Comparison of ENCODE assay signal across 8 mouse cellular contexts in genomic region chr12:8770946-8771843, GRCm38 (mm10). TPM values are rescaled to one million over a fixed set of nuclear protein-coding genes. Genes with fewer than 3 reads are reported as not detected.
DNase-seq lines count a peak whose midpoint lies in the region; ATAC-seq lines count a peak whose summit lies in the region.

Gene Sdc1, plus strand, starts transcription at chr12:8771323.

- H3K4me1 ChIP-seq in limb, embryonic 13.5 days = peaks cover 36% of the 10 kb centered on the region
- peaks cover 10% of the 10 kb centered on the region for H3K4me1 ChIP-seq in midbrain, embryonic 14.5 days (ENCODE audit: control insufficient read depth, insufficient read depth, low read length)

- H3K4me3 ChIP-seq in limb, embryonic 13.5 days = peak within 1 kb of the TSS; percentile 79
- peak within 1 kb of the TSS; percentile 67 for H3K4me3 ChIP-seq in midbrain, embryonic 14.5 days (replicated peaks; ENCODE audit: low read depth, low read length)

- no peaks in the 10 kb centered on the region for H3K9me3 ChIP-seq in limb, embryonic 13.5 days
- no peaks in the 10 kb centered on the region for H3K9me3 ChIP-seq in midbrain, embryonic 14.5 days (ENCODE audit: control insufficient read depth, low read length)

- H3K36me3 ChIP-seq in limb, embryonic 13.5 days = 0 out of 2 replicates have a peak, but pooled peaks cover 4% of the 10 kb centered on the region
- no peaks in the 10 kb centered on the region for H3K36me3 ChIP-seq in midbrain, embryonic 14.5 days (ENCODE audit: control insufficient read depth, insufficient read depth, low read length)
- H3K36me3 ChIP-seq in splenic B cell, adult 2 months (ENCODE audit: control insufficient read depth, insufficient read depth, low read length, poor library complexity, severe bottlenecking) = no peaks in the 10 kb centered on the region

- under 1% methylated on average over 66 of the region's 67 CpGs for WGBS in limb, embryonic 13.5 days
- WGBS in midbrain, embryonic 14.5 days = under 1% methylated on average over 67 of the region's 67 CpGs

- no peaks in the 10 kb centered on the region for H3K27me3 ChIP-seq in limb, embryonic 13.5 days
- no peaks in the 10 kb centered on the region for H3K27me3 ChIP-seq in midbrain, embryonic 14.5 days (ENCODE audit: control insufficient read depth, insufficient read depth, low read length)
- H3K27me3 ChIP-seq in splenic B cell, adult 2 months (ENCODE audit: control insufficient read depth, insufficient read depth, low read length, poor library complexity, severe bottlenecking) = no peaks in the 10 kb centered on the region

- ATAC-seq in inflammation-experienced regulatory T-cells, adult 6 months = peak; percentile 34
- ATAC-seq in limb, embryonic 13.5 days (ENCODE audit: low FRiP score, low read depth) = peak; percentile 93
- ATAC-seq in midbrain, embryonic 14.5 days (ENCODE audit: low FRiP score, low TSS enrichment) = peak; percentile 81

- peak within 1 kb of the TSS; percentile 82 for H3K4me2 ChIP-seq in limb, embryonic 13.5 days (replicated peaks)
- H3K4me2 ChIP-seq in midbrain, embryonic 14.5 days (ENCODE audit: low read length) = peak within 1 kb of the TSS; percentile 87

- DNase-seq in layer of hippocampus, adult 18-20 months (ENCODE audit: low spot score in 2 of 2) = peak; percentile 7 to 9
- no peak for DNase-seq in layer of hippocampus, adult 9-10 months (ENCODE audit: low spot score)
- DNase-seq in embryo, embryonic 10 days (ENCODE audit: low spot score) = peak; percentile 85
- DNase-seq in gastrocnemius, postnatal 25 days = peak; percentile 66
- peak; percentile 84 for DNase-seq in midbrain, embryonic 14.5 days
- DNase-seq in splenic B cell, adult 2 months (ENCODE audit: low read depth, low spot score) = peak; percentile 62

- peak within 1 kb of the TSS; percentile 92 for H3K9ac ChIP-seq in limb, embryonic 13.5 days
- peak within 1 kb of the TSS; percentile 68 for H3K9ac ChIP-seq in midbrain, embryonic 14.5 days (replicated peaks; ENCODE audit: low read length)

- H3K27ac ChIP-seq in limb, embryonic 13.5 days = peak within 1 kb of the TSS; percentile 96
- peak within 1 kb of the TSS; percentile 73 for H3K27ac ChIP-seq in midbrain, embryonic 14.5 days (replicated peaks; ENCODE audit: low read depth, low read length)

RNA-seq across cellular contexts. Expression of gene Sdc1, which starts in this region (rescaled TPM):
- 1 to 10 TPM in 1 of 2 experiments, under 1 TPM in 1; 0.67 to 1.0 TPM for total RNA-seq in layer of hippocampus, adult 18-20 months (2021)
- 1 to 10 TPM; 3.6 to 5.1 TPM for total RNA-seq in gastrocnemius, postnatal 25 days (2021)
- polyA plus RNA-seq in inflammation-experienced regulatory T-cells, adult 6 months (2017; shearing (Covaris generic)) = under 1 TPM in 2 of 3 experiments, not detected in 1; 0.30 to 0.74 TPM
- 252 and 254 TPM in 2 replicates for polyA plus RNA-seq in limb, embryonic 13.5 days (2015; fragmentation: Nextera tagmentation; extraction: Ambion mirVana)
- 12.2 and 19.2 TPM in 2 replicates for polyA plus RNA-seq in midbrain, embryonic 14.5 days (2014; fragmentation: Nextera tagmentation; extraction: Ambion mirVana)

Comparison
In these comparisons a context has a peak if more than half of its experiments do, and no peak if none do; other contexts are left out.
1. RNA of gene Sdc1 (polyA plus RNA-seq): 252 to 254 TPM in limb, embryonic 13.5 days; 12.2 to 19.2 TPM in midbrain, embryonic 14.5 days and 0.30 to 0.74 TPM in inflammation-experienced regulatory T-cells, adult 6 months; every median in the first group is over 10 times any median in the second.
2. Peak in ATAC-seq in inflammation-experienced regulatory T-cells, adult 6 months; RNA of the gene not detected or under 1 TPM.
3. ATAC-seq: peak in every context shown above with its lines; median percentile 93 in limb, embryonic 13.5 days; 81 in midbrain, embryonic 14.5 days; 34 in inflammation-experienced regulatory T-cells, adult 6 months.